ENCODE assay signal across 14 mouse cellular contexts in the genomic region with DNA sequence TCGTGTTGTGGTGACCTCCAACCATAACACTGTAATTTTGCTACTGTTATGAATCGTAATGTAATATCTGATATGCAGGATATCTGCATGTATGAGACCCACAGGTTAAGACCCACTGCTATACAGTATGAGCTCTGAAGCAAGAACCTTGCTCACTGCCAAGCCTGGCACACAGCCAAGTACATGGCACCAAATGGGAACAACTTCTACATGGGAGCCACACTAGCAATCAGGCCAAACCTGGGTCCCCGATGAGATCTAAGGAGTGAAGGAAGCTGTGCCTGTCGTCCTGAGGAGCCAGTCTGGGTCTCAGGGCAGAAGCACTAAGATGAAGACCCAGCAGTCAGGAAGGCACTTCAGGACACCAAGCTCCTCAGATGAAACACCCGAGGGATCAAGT. TPM values are rescaled to one million over a fixed set of nuclear protein-coding genes. Genes with fewer than 3 reads are reported as not detected.
A peak's percentile ranks its signal among the peaks of the same experiment; 100 is the strongest.
DNase-seq lines count a peak whose midpoint lies in the region; ATAC-seq and TF ChIP-seq lines count a peak whose summit lies in the region.
"Had no signal": no experiment of that assay in that cellular context is flagged by ENCODE, and none has a peak within 500 bp of the region (broad histone marks: within the 10 kb centered on the region; RNA-seq: fewer than 3 reads in every experiment).

No protein-coding gene starts in this region.

- 87% methylated on average over 5 of the region's 5 CpGs for WGBS in kidney, adult 2 months

- no peak for ATAC-seq in cerebellum, adult (ENCODE audit: insufficient number of reproducible peaks, low FRiP score, low TSS enrichment)

- H3K27me3 ChIP-seq in kidney, adult 2 months (replicated peaks; ENCODE audit: control insufficient read depth, insufficient read depth, low read length): no peaks in the 10 kb centered on the region
- H3K27me3 ChIP-seq: limb, embryonic 12.5 days; midbrain, embryonic 12.5 days had no signal

- TF ChIP-seq POLR2A in kidney, adult 2 months (IDR thresholded peaks at IDR 0.05; ENCODE audit: low read depth, low read length): no peak

- H3K36me3 ChIP-seq in kidney, adult 2 months (ENCODE audit: control insufficient read depth, insufficient read depth, low read length): no peaks in the 10 kb centered on the region; the same call in 1 of the 2 replicates

- H3K4me3 ChIP-seq in kidney, adult 2 months (ENCODE audit: insufficient read depth, low read depth, low read length): no peak overlapping the region
- H3K4me3 ChIP-seq: limb, embryonic 12.5 days; midbrain, embryonic 12.5 days; myocyte had no signal

- DNase-seq in cerebellum, postnatal 36 days: peak; percentile 16 to 21
- peak; percentile 12 for DNase-seq in kidney, adult 2 months
- no peak for DNase-seq in kidney, adult 9 months
- DNase-seq in MN1 (ENCODE audit: low spot score): peak; percentile 25
- peak; percentile 79 for DNase-seq in adrenal gland, postnatal 10 days
- DNase-seq in thymus, postnatal 36 days: no peak
- DNase-seq: B cell, adult 2 months; lung, postnatal 4 days; thymus, postnatal 25 days had no signal

- TF ChIP-seq CTCF in kidney, adult 2 months (conservative IDR thresholded peaks at IDR 0.05; ENCODE audit: insufficient read depth, insufficient read length, low read depth, low read length): no peak

- H3K27ac ChIP-seq in kidney, adult 2 months (ENCODE audit: insufficient read depth, low read depth, low read length): no peak overlapping the region
- H3K27ac ChIP-seq: kidney, postnatal 0 days; limb, embryonic 12.5 days; midbrain, embryonic 12.5 days had no signal

- H3K4me1 ChIP-seq in kidney, adult 2 months (ENCODE audit: control insufficient read depth, insufficient read depth, low read length): no peaks in the 10 kb centered on the region
- H3K4me1 ChIP-seq: limb, embryonic 12.5 days; midbrain, embryonic 12.5 days had no signal

RNA-seq across cellular contexts. Expression of a gene that starts 15.6 kb away (rescaled TPM):
- 23.8 and 29.6 TPM in 2 replicates for polyA plus RNA-seq in kidney, adult 2 months (2012; rRNA removed)
- 10 to 100 TPM; 28.3 to 49.3 TPM for total RNA-seq in adrenal gland, postnatal 10 days (2021)

RNA-seq across cellular contexts. Expression of a gene that starts 52.0 kb away (rescaled TPM):
- 100 and 120 TPM in 2 replicates for polyA plus RNA-seq in kidney, adult 2 months (2012; rRNA removed)
- total RNA-seq in adrenal gland, postnatal 10 days (2021): 100 to 1,000 TPM; 354 to 414 TPM

Comparison
In these comparisons a context has a peak if more than half of its experiments do, and no peak if none do; other contexts are left out.
1. DNase-seq: peak in cerebellum, postnatal 36 days (2 of 2), kidney, adult 2 months (single experiment), MN1 (single experiment) and adrenal gland, postnatal 10 days (single experiment); none in kidney, adult 9 months (single experiment) and thymus, postnatal 36 days (0 of 2).